Mouse (Mus musculus): ENCODE results near the gene Dmkn.

GRCm38 (mm10) chr7:30791921-30792320, 28.4 kb downstream of the Dmkn start:
- TF ChIP-seq POLR2A (IDR thresholded peaks at IDR 0.05; ENCODE audit: insufficient read depth, low read length) (no peak), CTCF (IDR thresholded peaks at IDR 0.05; ENCODE audit: low read depth, low read length) (no peak)

Data from ES-Bruce4 (cell line).